Mouse (Mus musculus): Measurements from ENCODE around the gene Parg. TPM values are rescaled to one million over a fixed set of nuclear protein-coding genes. Genes with fewer than 3 reads are reported as not detected.
A peak's percentile ranks its signal among the peaks of the same experiment; 100 is the strongest.
"Not testable (repeated sequence)": the region's sequence is repeated elsewhere in the genome, so short reads cannot be mapped to it uniquely, and the experiment has no call there.

Parg gene
- polyA plus RNA-seq, 1 experiment from 2014 or later, result 37.7 TPM

DNA sequence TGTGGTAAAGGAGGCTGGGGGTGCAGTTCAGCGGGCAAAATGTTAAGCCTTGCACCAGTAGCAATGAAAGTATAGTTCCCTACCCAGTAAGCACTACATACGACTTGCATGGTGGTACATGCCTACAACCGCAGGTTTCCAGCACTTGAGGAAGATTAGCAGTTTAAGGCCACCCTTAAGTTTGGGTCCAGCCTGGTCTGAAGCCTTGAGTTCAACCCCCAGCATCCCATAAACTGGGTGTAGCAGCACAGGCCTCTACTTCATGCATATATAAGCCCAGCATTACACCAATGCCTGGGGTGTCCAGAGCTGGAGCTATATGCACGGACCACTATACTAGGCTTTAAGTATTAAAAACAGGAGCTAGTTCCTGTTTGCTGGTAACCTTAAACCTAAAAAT lies 17.9 kb upstream of the Parg start:
- no peak overlapping the region for H3K27ac ChIP-seq
- no peaks in the 10 kb centered on the region for H3K27me3 ChIP-seq
- H3K9me3 ChIP-seq, result no peaks in the 10 kb centered on the region
- no peak for ATAC-seq (ENCODE audit: insufficient number of reproducible peaks, low FRiP score, low TSS enrichment, low read depth)
- no peak overlapping the region for H3K4me2 ChIP-seq
- H3K4me3 ChIP-seq, result no peak overlapping the region
- H3K9ac ChIP-seq, result no peak overlapping the region
- H3K4me1 ChIP-seq, result no peaks in the 10 kb centered on the region
- peaks cover 77% of the 10 kb centered on the region for H3K36me3 ChIP-seq
- 92% methylated on average over 4 of the region's 4 CpGs for WGBS

- Histone ChIP-seq H3K4me3 (no peak overlapping the region), H3K4me1 (no peaks in the 10 kb centered on the region), H3K9me3 (no peaks in the 10 kb centered on the region), H3K4me2 (no peak overlapping the region), H3K27ac (no peak overlapping the region), H3K27me3 (no peaks in the 10 kb centered on the region), H3K9ac (no peak overlapping the region), H3K36me3 (peaks cover 59% of the 10 kb centered on the region)
- WGBS, result 88% methylated on average over 6 of the region's 6 CpGs
- no peak for ATAC-seq (ENCODE audit: insufficient number of reproducible peaks, low FRiP score, low TSS enrichment, low read depth)
These were observed 10.9 kb upstream of the Parg start for GRCm38 (mm10) chr14:32190627-32191391.

DNA sequence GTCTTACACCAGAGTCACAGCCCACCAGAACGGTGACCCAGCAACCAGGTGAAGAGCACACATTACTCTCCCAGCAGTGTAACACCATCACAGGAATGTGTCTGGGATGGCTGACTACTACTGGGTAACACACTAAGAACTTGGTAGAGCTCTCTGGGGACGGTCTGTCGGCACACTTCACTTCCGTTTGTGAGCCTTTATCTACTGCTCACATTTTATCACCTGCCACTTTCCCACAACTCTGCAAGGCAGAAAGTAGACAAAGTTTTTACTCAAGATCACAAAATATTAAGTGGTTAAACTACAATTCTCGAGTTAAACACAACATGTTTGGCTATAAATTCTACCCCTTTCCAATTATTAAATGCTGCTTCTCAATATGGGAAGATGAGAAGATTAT lies 9.8 kb upstream of the Parg start:
- no peak overlapping the region for H3K4me2 ChIP-seq
- H3K9ac ChIP-seq, result no peak overlapping the region
- H3K4me1 ChIP-seq, result no peaks in the 10 kb centered on the region
- 90% methylated on average over 5 of the region's 5 CpGs for WGBS
- H3K36me3 ChIP-seq, result peaks cover 58% of the 10 kb centered on the region
- no peak overlapping the region for H3K27ac ChIP-seq
- no peak for ATAC-seq (ENCODE audit: insufficient number of reproducible peaks, low FRiP score, low TSS enrichment, low read depth)
- no peaks in the 10 kb centered on the region for H3K9me3 ChIP-seq
- no peaks in the 10 kb centered on the region for H3K27me3 ChIP-seq
- no peak overlapping the region for H3K4me3 ChIP-seq

- no peak for ATAC-seq (ENCODE audit: insufficient number of reproducible peaks, low FRiP score, low TSS enrichment, low read depth)
- H3K27ac ChIP-seq, result no peak overlapping the region
- H3K27me3 ChIP-seq, result no peaks in the 10 kb centered on the region
- H3K9ac ChIP-seq, result no peak overlapping the region
- H3K9me3 ChIP-seq, result no peaks in the 10 kb centered on the region
- 46% methylated on average over 3 of the region's 3 CpGs for WGBS
- peaks cover 58% of the 10 kb centered on the region for H3K36me3 ChIP-seq
- no peak overlapping the region for H3K4me2 ChIP-seq
- H3K4me1 ChIP-seq, result no peaks in the 10 kb centered on the region
- no peak overlapping the region for H3K4me3 ChIP-seq
These were observed 9.3 kb upstream of the Parg start for GRCm38 (mm10) chr14:32192437-32192836.

DNA sequence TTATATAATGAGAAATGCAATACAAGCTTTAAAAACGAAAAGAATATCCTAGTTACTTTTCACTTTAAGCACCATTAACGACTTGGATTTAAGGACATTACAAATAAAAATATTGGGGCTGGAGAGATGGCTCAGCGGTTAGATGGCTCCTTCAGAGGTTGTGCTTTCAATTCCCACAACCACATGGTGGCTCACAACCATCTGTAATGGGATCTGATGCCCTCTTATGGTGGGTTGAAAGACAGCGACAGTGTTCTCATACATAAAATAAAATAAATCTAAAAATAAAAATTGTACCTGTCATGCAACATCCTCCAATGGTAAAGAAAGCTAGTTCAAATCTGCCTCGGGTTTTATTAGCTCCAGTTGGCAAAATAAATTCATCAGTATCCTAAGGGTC lies 8.2 kb upstream of the Parg start:
- ATAC-seq (ENCODE audit: insufficient number of reproducible peaks, low FRiP score, low TSS enrichment, low read depth); H3K4me3 ChIP-seq; H3K4me2 ChIP-seq; H3K4me1 ChIP-seq; H3K9me3 ChIP-seq; H3K27ac ChIP-seq; H3K9ac ChIP-seq; H3K27me3 ChIP-seq: not testable (repeated sequence)
- peaks cover 57% of the 10 kb centered on the region for H3K36me3 ChIP-seq
- WGBS, result 82% methylated on average over 5 of the region's 5 CpGs

DNA sequence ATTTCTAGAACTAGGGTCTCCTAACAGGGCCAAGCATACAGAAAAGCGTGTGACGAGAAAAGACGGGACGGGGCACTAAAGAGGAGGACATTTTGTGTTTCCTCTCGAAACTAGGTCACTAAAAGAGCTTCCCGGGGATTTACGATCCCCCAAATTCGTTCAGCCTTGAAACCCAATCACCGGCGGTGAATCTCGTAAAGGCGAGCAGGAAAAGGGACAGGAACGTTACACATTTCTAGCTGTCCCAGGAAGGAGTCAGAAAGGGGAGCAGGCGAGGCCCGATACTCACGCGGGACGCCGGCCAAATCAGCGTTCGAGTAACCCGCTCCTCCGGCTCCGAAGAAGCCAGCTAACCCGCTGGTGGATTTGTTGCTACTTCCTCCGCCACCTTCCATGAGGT lies 395 bp upstream of the Parg start:
- H3K4me3 ChIP-seq, result peak overlapping the region; percentile 99
- no peaks in the 10 kb centered on the region for H3K27me3 ChIP-seq
- peak overlapping the region; percentile 77; the same call in 1 of the 2 replicates for H3K27ac ChIP-seq
- peak overlapping the region; percentile 60 for H3K4me2 ChIP-seq
- H3K36me3 ChIP-seq, result peaks cover 24% of the 10 kb centered on the region
- H3K9me3 ChIP-seq, result no peaks in the 10 kb centered on the region
- WGBS, result 0% methylated on average over 26 of the region's 26 CpGs
- peak overlapping the region; percentile 96 for H3K9ac ChIP-seq
- no peak for ATAC-seq (ENCODE audit: insufficient number of reproducible peaks, low FRiP score, low TSS enrichment, low read depth)
- peaks cover 18% of the 10 kb centered on the region for H3K4me1 ChIP-seq

GRCm38 (mm10) chr14:32226601-32227000 lies 24.9 kb downstream of the Parg start:
- Histone ChIP-seq H3K9me3 (no peaks in the 10 kb centered on the region), H3K4me2 (no peak overlapping the region), H3K27me3 (no peaks in the 10 kb centered on the region), H3K4me3 (no peak overlapping the region), H3K27ac (no peak overlapping the region), H3K36me3 (peaks cover 15% of the 10 kb centered on the region), H3K9ac (no peak overlapping the region), H3K4me1 (no peaks in the 10 kb centered on the region)
- ATAC-seq (ENCODE audit: insufficient number of reproducible peaks, low FRiP score, low TSS enrichment, low read depth), result no peak

- no peak for ATAC-seq (ENCODE audit: insufficient number of reproducible peaks, low FRiP score, low TSS enrichment, low read depth)
- Histone ChIP-seq H3K27ac (no peak overlapping the region), H3K4me1 (no peaks in the 10 kb centered on the region), H3K4me2 (no peak overlapping the region), H3K4me3 (no peak overlapping the region), H3K36me3 (peaks cover 12% of the 10 kb centered on the region), H3K9me3 (no peaks in the 10 kb centered on the region), H3K27me3 (no peaks in the 10 kb centered on the region), H3K9ac (no peak overlapping the region)
- 0% methylated on average over 2 of the region's 2 CpGs for WGBS
These were observed 27.2 kb downstream of the Parg start for GRCm38 (mm10) chr14:32228996-32229395.

- Histone ChIP-seq H3K9ac (no peak overlapping the region), H3K27me3 (no peaks in the 10 kb centered on the region), H3K9me3 (no peaks in the 10 kb centered on the region), H3K27ac (no peak overlapping the region), H3K4me3 (no peak overlapping the region), H3K36me3 (peaks cover 27% of the 10 kb centered on the region; the same call in 1 of the 2 replicates), H3K4me2 (no peak overlapping the region), H3K4me1 (no peaks in the 10 kb centered on the region)
- 73% methylated on average over 4 of the region's 4 CpGs for WGBS
- ATAC-seq (ENCODE audit: insufficient number of reproducible peaks, low FRiP score, low TSS enrichment, low read depth), result no peak
These were observed 40.7 kb downstream of the Parg start for GRCm38 (mm10) chr14:32242401-32242800.

DNA sequence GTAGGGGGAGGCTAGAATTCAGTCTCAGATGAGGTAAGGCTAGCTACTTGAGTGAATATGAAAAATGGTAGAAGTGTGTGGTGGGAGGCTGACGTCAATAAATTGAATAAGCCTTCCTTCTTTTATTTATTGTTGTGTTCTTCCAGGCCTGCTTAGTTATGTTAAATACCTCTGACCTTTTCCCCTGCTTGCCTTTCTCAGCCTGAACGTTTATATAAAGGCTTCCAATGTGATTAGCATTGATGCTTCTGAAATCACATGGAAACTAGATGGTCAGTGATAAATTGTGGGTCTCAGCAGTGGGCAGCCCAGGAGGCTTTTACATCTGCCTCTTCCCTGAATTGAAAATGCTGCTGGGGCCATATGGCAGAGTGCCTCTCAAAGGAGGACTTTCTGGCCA lies 44.3 kb downstream of the Parg start:
- Histone ChIP-seq H3K9ac (no peak overlapping the region), H3K27ac (no peak overlapping the region), H3K36me3 (peaks cover 20% of the 10 kb centered on the region; the same call in 1 of the 2 replicates), H3K4me1 (no peaks in the 10 kb centered on the region), H3K4me3 (no peak overlapping the region), H3K9me3 (no peaks in the 10 kb centered on the region), H3K4me2 (no peak overlapping the region), H3K27me3 (no peaks in the 10 kb centered on the region)
- 52% methylated on average over 2 of the region's 2 CpGs for WGBS
- ATAC-seq (ENCODE audit: insufficient number of reproducible peaks, low FRiP score, low TSS enrichment, low read depth), result no peak

DNA sequence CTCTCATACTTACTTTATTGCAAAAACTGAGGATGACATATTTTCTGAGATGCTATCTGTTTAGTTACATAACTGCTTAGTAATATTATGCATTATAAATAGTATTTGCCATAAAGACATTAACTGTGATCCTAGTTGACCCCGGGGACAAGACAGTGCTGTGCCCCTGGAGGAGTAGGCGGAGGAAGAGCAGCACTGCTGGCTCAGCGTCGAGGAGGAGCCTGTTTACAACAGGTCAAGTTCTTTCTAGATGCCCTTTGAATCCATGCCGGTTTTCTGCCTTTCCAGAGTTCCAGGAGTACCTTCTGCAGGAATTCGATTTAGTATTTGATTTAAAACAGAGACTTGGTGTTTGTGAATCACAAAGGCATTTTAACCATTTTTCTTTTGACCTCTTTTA lies 47.9 kb downstream of the Parg start:
- ATAC-seq (ENCODE audit: insufficient number of reproducible peaks, low FRiP score, low TSS enrichment, low read depth), result no peak
- no peak overlapping the region for H3K4me2 ChIP-seq
- H3K4me1 ChIP-seq, result no peaks in the 10 kb centered on the region
- H3K27me3 ChIP-seq, result no peaks in the 10 kb centered on the region
- H3K9ac ChIP-seq, result no peak overlapping the region
- no peaks in the 10 kb centered on the region for H3K9me3 ChIP-seq
- peaks cover 12% of the 10 kb centered on the region; the same call in 1 of the 2 replicates for H3K36me3 ChIP-seq
- H3K4me3 ChIP-seq, result no peak overlapping the region
- no peak overlapping the region for H3K27ac ChIP-seq
- WGBS, result 84% methylated on average over 6 of the region's 6 CpGs

- WGBS, result 74% methylated on average over 6 of the region's 6 CpGs
- ATAC-seq (ENCODE audit: insufficient number of reproducible peaks, low FRiP score, low TSS enrichment, low read depth), result no peak
- Histone ChIP-seq H3K27me3 (no peaks in the 10 kb centered on the region), H3K4me2 (no peak overlapping the region), H3K4me3 (no peak overlapping the region), H3K9me3 (no peaks in the 10 kb centered on the region), H3K27ac (no peak overlapping the region), H3K4me1 (no peaks in the 10 kb centered on the region), H3K9ac (no peak overlapping the region), H3K36me3 (peaks cover 33% of the 10 kb centered on the region)
These were observed 59.1 kb downstream of the Parg start for GRCm38 (mm10) chr14:32260830-32261229.

- H3K9me3 ChIP-seq, result no peaks in the 10 kb centered on the region
- no peak overlapping the region for H3K9ac ChIP-seq
- no peak for ATAC-seq (ENCODE audit: insufficient number of reproducible peaks, low FRiP score, low TSS enrichment, low read depth)
- 88% methylated on average over 2 of the region's 2 CpGs for WGBS
- H3K4me2 ChIP-seq, result no peak overlapping the region
- no peaks in the 10 kb centered on the region for H3K27me3 ChIP-seq
- H3K4me3 ChIP-seq, result no peak overlapping the region
- H3K27ac ChIP-seq, result no peak overlapping the region
- no peaks in the 10 kb centered on the region for H3K4me1 ChIP-seq
- peaks cover 27% of the 10 kb centered on the region for H3K36me3 ChIP-seq
These were observed 60.0 kb downstream of the Parg start for GRCm38 (mm10) chr14:32261741-32262140.
